Mouse (Mus musculus) heart, embryonic 11.5 days (tissue): ENCODE data around the gene Gm9507. TPM values are rescaled to one million over a fixed set of nuclear protein-coding genes. Genes with fewer than 3 reads are reported as not detected.

Source experiments
- ATAC-seq: fragments of 200-750 bp; cut with Nextera tagmentation; replicated peaks from 2 replicates; pipeline ENCODE4 v1.8.0; 2017; ENCODE audit warnings: moderate library complexity; ENCODE audit not compliant: insufficient number of reproducible peaks, low FRiP score, low TSS enrichment
- H3K27ac ChIP-seq: fragments of 300-500 bp; sonication (generic); 2 replicates; pipeline ENCODE4 v1.5.1; 2014; ENCODE audit warnings: mild to moderate bottlenecking, low read depth, low read length
- H3K27me3 ChIP-seq: fragments of 300-500 bp; sonication (generic); 2 replicates; pipeline ENCODE4 v1.6.1; 2014; ENCODE audit warnings: mild to moderate bottlenecking, low read length, mixed read lengths; ENCODE audit not compliant: control insufficient read depth, insufficient read depth
- H3K36me3 ChIP-seq: fragments of 300-500 bp; sonication (generic); 2 replicates; pipeline ENCODE4 v1.6.1; 2014; ENCODE audit warnings: mild to moderate bottlenecking, low read length, moderate library complexity, mixed read lengths; ENCODE audit not compliant: control insufficient read depth, insufficient read depth
- H3K4me1 ChIP-seq: fragments of 300-500 bp; sonication (generic); 2 replicates; pipeline ENCODE4 v1.6.1; 2014; ENCODE audit warnings: low read length; ENCODE audit not compliant: control insufficient read depth, insufficient read depth
- H3K4me2 ChIP-seq: fragments of 300-500 bp; sonication (generic); 2 replicates; pipeline ENCODE4 v1.6.1; 2014; ENCODE audit warnings: mild to moderate bottlenecking, moderate library complexity
- H3K4me3 ChIP-seq: fragments of 300-500 bp; sonication (generic); 2 replicates; pipeline ENCODE4 v1.5.1; 2014; ENCODE audit warnings: low read depth, low read length
- H3K9ac ChIP-seq: fragments of 300-500 bp; sonication (generic); 2 replicates; pipeline ENCODE4 v1.6.1; 2014; ENCODE audit warnings: mild to moderate bottlenecking, low read depth, low read length, moderate library complexity
- H3K9me3 ChIP-seq: fragments of 300-500 bp; sonication (generic); replicated peaks from 2 replicates; pipeline ENCODE4 v1.6.1; 2016; ENCODE audit warnings: low read length; ENCODE audit not compliant: control insufficient read depth
- WGBS: fragments of 180-500 bp; shearing (Covaris S2); extraction: QIAGEN DNeasy Blood & Tissue Kit; methylation state at CpG from one replicate; pipeline ENCODE4 v1.1.7; 2014; ENCODE audit not compliant: insufficient replicate concordance; 5-methylcytosine and 5-hydroxymethylcytosine counted together
- polyA plus RNA-seq: library from polyadenylated mRNA; unstranded; fragments of >200 nt; fragmentation: Nextera tagmentation; extraction: Ambion mirVana; gene quantifications from 2 replicates; pipeline ENCODE4 v1.2.1, GENCODE M21; 2014

Gene Gm9507
- polyA plus RNA-seq: not detected in 2 replicates

GRCm38 (mm10) chr10:77811743-77812142, at the start of gene Gm9507:
TSS of gene Gm9507 (minus strand) at chr10:77811843.
- 58% methylated on average over 5 of the region's 5 CpGs for WGBS
- Histone ChIP-seq H3K9ac (no peak within 1 kb of the TSS), H3K27ac (no peak within 1 kb of the TSS), H3K36me3 (no peaks in the 10 kb centered on the region), H3K4me3 (no peak within 1 kb of the TSS), H3K4me2 (no peak within 1 kb of the TSS), H3K4me1 (no peaks in the 10 kb centered on the region), H3K9me3 (no peaks in the 10 kb centered on the region), H3K27me3 (no peaks in the 10 kb centered on the region)
- ATAC-seq: no peak

GRCm38 (mm10) chr10:77852559-77852958, 40.9 kb upstream of the Gm9507 start, which contains the start of gene Gm10318:
TSS of gene Gm10318 (plus strand) at chr10:77852859.
- Histone ChIP-seq H3K9me3 (0 out of 2 replicates have a peak, but pooled peaks cover 3% of the 10 kb centered on the region), H3K27ac (no peak within 1 kb of the TSS), H3K4me1 (no peaks in the 10 kb centered on the region), H3K4me2 (no peak within 1 kb of the TSS), H3K9ac (no peak within 1 kb of the TSS), H3K27me3 (no peaks in the 10 kb centered on the region), H3K36me3 (no peaks in the 10 kb centered on the region), H3K4me3 (no peak within 1 kb of the TSS)
- WGBS: 57% methylated on average over 9 of the region's 9 CpGs
- no peak for ATAC-seq

GRCm38 (mm10) chr10:77847538-77847937, 35.9 kb upstream of the Gm9507 start:
- H3K9ac ChIP-seq: no peak overlapping the region
- H3K27me3 ChIP-seq: no peaks in the 10 kb centered on the region
- H3K36me3 ChIP-seq: no peaks in the 10 kb centered on the region
- H3K27ac ChIP-seq: no peak overlapping the region
- H3K4me2 ChIP-seq: no peak overlapping the region
- H3K9me3 ChIP-seq: peaks cover 13% of the 10 kb centered on the region
- WGBS: 66% methylated on average over 2 of the region's 2 CpGs
- no peaks in the 10 kb centered on the region for H3K4me1 ChIP-seq
- no peak overlapping the region for H3K4me3 ChIP-seq
- no peak for ATAC-seq

GRCm38 (mm10) chr10:77846961-77847360, 35.3 kb upstream of the Gm9507 start:
- WGBS: 13% methylated on average over 2 of the region's 2 CpGs
- Histone ChIP-seq H3K9me3 (peaks cover 13% of the 10 kb centered on the region), H3K27me3 (no peaks in the 10 kb centered on the region), H3K36me3 (no peaks in the 10 kb centered on the region), H3K4me1 (no peaks in the 10 kb centered on the region), H3K9ac (no peak overlapping the region), H3K4me3 (no peak overlapping the region), H3K27ac (no peak overlapping the region), H3K4me2 (no peak overlapping the region)
- no peak for ATAC-seq

GRCm38 (mm10) chr10:77846503-77846902, 34.9 kb upstream of the Gm9507 start, which contains the start of gene Gm36176:
TSS of gene Gm36176 (plus strand) at chr10:77846803.
- no peak within 1 kb of the TSS for H3K4me3 ChIP-seq
- H3K9ac ChIP-seq: no peak within 1 kb of the TSS
- H3K9me3 ChIP-seq: peaks cover 13% of the 10 kb centered on the region
- ATAC-seq: no peak
- no peak within 1 kb of the TSS for H3K4me2 ChIP-seq
- WGBS: 52% methylated on average over 3 of the region's 3 CpGs
- no peaks in the 10 kb centered on the region for H3K36me3 ChIP-seq
- no peaks in the 10 kb centered on the region for H3K27me3 ChIP-seq
- H3K4me1 ChIP-seq: no peaks in the 10 kb centered on the region
- no peak within 1 kb of the TSS for H3K27ac ChIP-seq

GRCm38 (mm10) chr10:77839006-77839405, 27.4 kb upstream of the Gm9507 start:
- Histone ChIP-seq H3K4me2 (no peak overlapping the region), H3K27ac (no peak overlapping the region), H3K27me3 (no peaks in the 10 kb centered on the region), H3K9ac (no peak overlapping the region), H3K4me3 (no peak overlapping the region), H3K36me3 (no peaks in the 10 kb centered on the region), H3K4me1 (no peaks in the 10 kb centered on the region), H3K9me3 (peaks cover 4% of the 10 kb centered on the region)
- 72% methylated on average over 6 of the region's 6 CpGs for WGBS
- no peak for ATAC-seq

GRCm38 (mm10) chr10:77835647-77836046, 24.0 kb upstream of the Gm9507 start, which contains the start of gene Krtap10-10:
TSS of gene Krtap10-10 (plus strand) at chr10:77835947.
- Histone ChIP-seq H3K36me3 (no peaks in the 10 kb centered on the region), H3K4me3 (no peak within 1 kb of the TSS), H3K9ac (no peak within 1 kb of the TSS), H3K27me3 (no peaks in the 10 kb centered on the region), H3K27ac (no peak within 1 kb of the TSS), H3K4me1 (no peaks in the 10 kb centered on the region), H3K9me3 (no peaks in the 10 kb centered on the region), H3K4me2 (no peak within 1 kb of the TSS)
- 61% methylated on average over 9 of the region's 9 CpGs for WGBS
- no peak for ATAC-seq

GRCm38 (mm10) chr10:77826951-77827350, 15.3 kb upstream of the Gm9507 start, which contains the start of gene Krtap10-4:
TSS of gene Krtap10-4 (minus strand) at chr10:77827095.
- H3K36me3 ChIP-seq: no peaks in the 10 kb centered on the region
- H3K27ac ChIP-seq: no peak within 1 kb of the TSS
- H3K9ac ChIP-seq: no peak within 1 kb of the TSS
- no peaks in the 10 kb centered on the region for H3K4me1 ChIP-seq
- no peak for ATAC-seq
- no peaks in the 10 kb centered on the region for H3K27me3 ChIP-seq
- 58% methylated on average over 6 of the region's 6 CpGs for WGBS
- H3K9me3 ChIP-seq: no peaks in the 10 kb centered on the region; the same call in 1 of the 2 replicates
- no peak within 1 kb of the TSS for H3K4me3 ChIP-seq
- H3K4me2 ChIP-seq: no peak within 1 kb of the TSS

- H3K4me1 ChIP-seq: no peaks in the 10 kb centered on the region
- WGBS: 36% methylated on average over 4 of the region's 4 CpGs
- H3K36me3 ChIP-seq: no peaks in the 10 kb centered on the region
- H3K4me3 ChIP-seq: no peak overlapping the region
- H3K9me3 ChIP-seq: no peaks in the 10 kb centered on the region; the same call in 1 of the 2 replicates
- H3K9ac ChIP-seq: no peak overlapping the region
- no peak for ATAC-seq
- no peaks in the 10 kb centered on the region for H3K27me3 ChIP-seq
- no peak overlapping the region for H3K4me2 ChIP-seq
- no peak overlapping the region for H3K27ac ChIP-seq
Measured at GRCm38 (mm10) chr10:77819203-77819602, 7.6 kb upstream of the Gm9507 start.
